Mouse (Mus musculus) neural tube, embryonic 10.5 days (tissue): ENCODE measurements around the gene Actn3.

Source experiments
- DNase-seq: peaks from one replicate; pipeline ENCODE4 v3.0.0-alpha.2; 2017; ENCODE audit warnings: low spot score; ENCODE audit errors: extremely low spot score

Actn3 gene

DNA sequence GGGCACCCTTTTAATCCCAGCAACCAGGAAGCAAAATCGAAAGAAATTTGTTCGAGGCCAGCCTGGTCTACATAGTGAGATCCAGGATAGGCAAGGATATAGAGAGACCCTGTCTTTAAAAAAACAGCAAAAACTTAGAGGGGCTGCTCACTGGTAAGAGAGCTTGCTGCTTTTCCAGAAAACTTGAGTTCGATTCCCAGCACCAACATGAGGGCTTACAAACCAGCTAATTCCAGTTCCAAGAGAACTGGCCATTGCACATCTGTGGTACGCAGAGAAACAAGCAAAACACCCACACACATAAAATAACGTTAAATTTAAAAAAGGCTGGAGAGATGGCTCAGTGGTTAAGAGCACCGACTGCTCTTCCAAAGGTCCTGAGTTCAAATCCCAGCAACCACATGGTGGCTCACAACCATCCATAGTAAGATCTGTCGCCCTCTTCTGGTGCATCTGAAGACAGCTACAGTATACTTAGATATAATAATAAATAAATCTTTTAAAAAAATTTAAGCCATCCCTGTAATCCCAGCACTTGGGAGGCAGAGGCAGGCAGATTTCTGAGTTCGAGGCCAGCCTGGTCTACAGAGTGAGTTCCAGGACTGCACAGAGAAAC, 65.3 kb downstream of the Actn3 start:
- DNase-seq = peak; percentile 16

DNA sequence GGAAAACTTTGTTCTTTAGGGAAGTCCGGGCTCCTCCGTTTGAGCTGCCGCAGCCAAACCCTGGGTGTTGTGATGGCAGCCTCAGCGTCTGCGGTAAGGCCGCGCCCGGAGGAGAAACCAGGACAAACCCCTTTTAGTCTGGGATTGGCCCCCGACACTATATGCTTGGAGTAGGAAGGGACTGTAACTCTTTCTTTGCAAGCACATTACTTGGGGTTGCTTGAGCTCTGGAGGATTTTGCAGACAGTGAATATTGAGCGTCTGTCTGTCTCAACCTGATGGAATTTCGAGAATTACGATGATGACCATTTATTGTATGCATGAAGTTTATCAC, 65.8 kb downstream of the Actn3 start:
- DNase-seq = no peak
